Mouse (Mus musculus) embryonic fibroblast, embryonic 13.5 days (primary cell): ENCODE measurements at regions not wholly inside any gene's neighbourhood (a gene's known extent, or its start where the extent isn't known, plus 50 kb on each side); places are given as distances from the start of the nearest gene placed in this dataset.

Experiments used
- CTCF ChIP-seq: IDR thresholded peaks from 2 replicates; pipeline ENCODE4 v1.5.1; 2011; ENCODE audit warnings: mild to moderate bottlenecking, control low read depth, low read length, moderate library complexity, borderline replicate concordance; ENCODE audit not compliant: insufficient read depth
- POLR2A ChIP-seq: IDR thresholded peaks from 2 replicates; pipeline ENCODE4 v1.6.1; 2011; ENCODE audit warnings: low read depth, mild to moderate bottlenecking, control low read depth, low read length, moderate library complexity

DNA sequence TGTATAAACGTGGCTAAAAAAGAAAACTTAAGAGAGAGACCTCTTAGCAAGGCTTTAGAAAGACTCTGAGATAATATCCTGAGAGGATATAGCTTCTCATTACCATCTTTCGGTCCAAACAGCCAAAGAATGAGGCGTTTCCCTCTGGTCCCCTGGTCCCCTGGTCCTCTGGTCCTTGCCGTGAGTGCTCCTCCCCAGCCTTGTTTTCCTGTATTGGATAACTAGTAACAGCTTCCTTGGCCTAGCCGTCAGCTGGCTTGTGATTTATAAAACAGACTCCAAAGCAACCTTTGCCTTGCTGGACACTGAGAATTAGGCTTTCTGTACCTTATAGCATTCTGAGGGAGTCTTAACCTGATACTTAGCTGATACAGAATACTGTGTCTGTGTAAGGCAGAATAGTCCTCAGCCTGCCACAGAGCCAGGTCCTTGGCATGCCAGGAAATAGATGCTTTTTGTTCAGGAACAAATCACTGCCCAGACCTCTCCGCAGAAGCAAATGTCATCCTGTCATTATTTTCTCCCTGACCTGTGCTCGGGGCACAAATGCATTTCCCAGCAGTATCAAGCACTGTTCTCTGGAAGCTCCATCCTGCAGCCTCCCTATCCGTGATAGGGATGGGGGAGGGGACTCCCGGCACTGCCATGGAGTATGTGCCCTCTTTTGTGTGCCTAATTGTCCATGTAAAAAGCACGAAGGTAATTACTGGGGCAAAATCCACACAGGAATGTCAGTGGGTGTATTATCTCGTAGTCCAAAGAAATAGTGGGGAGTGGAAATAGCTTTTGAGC, 500.7 kb upstream of the Adamts9 start:
- no peak for TF ChIP-seq POLR2A
- no peak for TF ChIP-seq CTCF
